Mouse (Mus musculus): ENCODE measurements around the gene Slit3.

- TF ChIP-seq CTCF (conservative IDR thresholded peaks at IDR 0.05; ENCODE audit: low read length) (no peak), POU5F1 (IDR thresholded peaks at IDR 0.05; ENCODE audit: borderline replicate concordance, low read length) (no peak), NANOG (IDR thresholded peaks at IDR 0.05; ENCODE audit: borderline replicate concordance, low read length) (no peak)
Measured at GRCm38 (mm10) chr11:35120076-35120475, 948 bp upstream of the Slit3 start.

All from E14TG2a.4 (cell line).